Mouse (Mus musculus) A20 (cell line): ENCODE results near the gene Vmn1r121.
"Not testable (repeated sequence)": the region's sequence is repeated elsewhere in the genome, so short reads cannot be mapped to it uniquely, and the experiment has no call there.

Source experiments
- DNase-seq: peaks from one replicate; pipeline ENCODE4 v3.0.0-alpha.2; 2011; ENCODE audit warnings: low read depth, low spot score

The Vmn1r121 gene

DNA sequence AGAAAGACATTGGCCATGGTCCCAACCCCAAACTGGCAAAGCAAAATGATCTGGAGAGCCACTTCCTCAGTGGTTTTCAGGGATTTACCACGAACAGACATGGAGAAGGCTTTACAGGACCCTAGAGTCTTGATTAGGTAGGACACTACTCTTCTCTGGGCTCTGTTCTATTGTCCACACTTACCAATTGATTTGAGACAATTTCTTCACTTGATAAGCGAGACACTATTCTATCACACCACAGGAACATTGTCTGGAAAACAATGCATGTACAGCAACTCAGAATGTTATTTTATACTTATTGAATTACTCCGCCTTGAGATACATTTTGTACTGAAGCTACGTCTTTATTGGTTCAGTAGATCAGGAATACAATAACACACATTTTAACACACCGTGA is at the start of gene Vmn1r121:
Vmn1r121 (minus strand) TSS at position 101 of the 400 bp plus-strand sequence.
- not testable (repeated sequence) for DNase-seq

DNA sequence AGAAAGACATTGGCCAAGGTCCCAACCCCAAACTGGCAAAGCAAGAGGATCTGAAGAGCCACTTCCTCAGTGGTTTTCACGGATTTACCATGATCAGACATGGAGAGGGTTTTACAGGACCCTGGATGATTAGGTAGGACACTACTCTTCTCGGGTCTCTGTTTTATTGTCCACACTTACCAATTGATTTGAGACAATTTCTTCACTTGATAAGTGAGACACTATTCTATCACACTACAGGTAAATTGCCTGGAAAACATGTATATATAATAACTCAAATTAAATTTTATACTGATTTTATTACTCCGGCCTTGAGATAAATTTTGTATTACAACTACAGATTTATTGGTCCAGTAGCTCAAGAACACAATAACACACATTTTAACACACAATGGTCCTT is 35.7 kb upstream of the Vmn1r121 start, which contains the start of gene Vmn1r122:
Vmn1r122 (minus strand) TSS at position 101 of the 400 bp plus-strand sequence.
- not testable (repeated sequence) for DNase-seq

- not testable (repeated sequence) for DNase-seq
These were observed 44.6 kb downstream of the Vmn1r121 start, which contains the start of gene Vmn1r120 for GRCm38 (mm10) chr7:21053684-21054083. Gene Vmn1r120 (minus strand): TSS chr7:21053784.
